Mouse (Mus musculus) MEL (cell line): ENCODE data around the gene Epc2.

Source experiments
- CHD2 ChIP-seq: IDR thresholded peaks from 2 replicates; pipeline ENCODE4 v1.6.1; 2011; ENCODE audit warnings: low read length, improper control_type of control experiment
- CTCF ChIP-seq, 3 experiments: IDR thresholded peaks in 2 of 3; conservative IDR thresholded peaks in 1 of 3; 2 replicates each; pipeline ENCODE4 v1.5.1; 2011 to 2012; ENCODE audit warnings: low read length in 3 of 3, low read depth in 2 of 3, mild to moderate bottlenecking in 2 of 3, improper control_type of control experiment in 1 of 3, inconsistent platforms in 1 of 3, mixed read lengths in 1 of 3, moderate library complexity in 1 of 3; ENCODE audit not compliant: control insufficient read depth in 1 of 3, insufficient read depth in 1 of 3, poor library complexity in 1 of 3, severe bottlenecking in 1 of 3
- ELF1 ChIP-seq: IDR thresholded peaks from 2 replicates; pipeline ENCODE4 v1.6.1; 2014; ENCODE audit warnings: low read depth, mild to moderate bottlenecking, inconsistent platforms, low read length, improper control_type of control experiment, moderate library complexity
- EP300 ChIP-seq, 2 experiments: IDR thresholded peaks; 2 replicates each; pipeline ENCODE4 v1.6.1; 2011; ENCODE audit warnings: improper control_type of control experiment in 2 of 2, low read length in 2 of 2, low read depth in 1 of 2, mild to moderate bottlenecking in 1 of 2
- ETS1 ChIP-seq: IDR thresholded peaks from 2 replicates; pipeline ENCODE4 v1.6.1; 2012; ENCODE audit warnings: low read depth, mild to moderate bottlenecking, inconsistent platforms, low read length, improper control_type of control experiment, moderate library complexity
- NELFE ChIP-seq: IDR thresholded peaks from 2 replicates; pipeline ENCODE4 v1.6.1; 2011; ENCODE audit warnings: low read depth, low read length, improper control_type of control experiment
- POLR2A ChIP-seq, 2 experiments: IDR thresholded peaks; 2 replicates each; pipeline ENCODE4 v1.6.1; 2011 to 2012; ENCODE audit warnings: low read length in 2 of 2, mild to moderate bottlenecking in 2 of 2, control low read depth in 1 of 2, improper control_type of control experiment in 1 of 2, low read depth in 1 of 2, moderate library complexity in 1 of 2; ENCODE audit not compliant: control insufficient read depth in 1 of 2, insufficient read depth in 1 of 2, poor library complexity in 1 of 2
- POLR2AphosphoS2 ChIP-seq: IDR thresholded peaks from 2 replicates; pipeline ENCODE4 v1.6.1; 2011; ENCODE audit warnings: low read length, improper control_type of control experiment
- TAL1 ChIP-seq: IDR thresholded peaks from 2 replicates; pipeline ENCODE4 v1.6.1; 2012; ENCODE audit warnings: mild to moderate bottlenecking, inconsistent platforms, low read length, moderate library complexity, mixed read lengths
- USF1 ChIP-seq: IDR thresholded peaks from 2 replicates; pipeline ENCODE4 v1.6.1; 2014; ENCODE audit warnings: low read depth, mild to moderate bottlenecking, inconsistent platforms, low read length, improper control_type of control experiment, moderate library complexity
- ZC3H11A ChIP-seq: IDR thresholded peaks from 2 replicates; pipeline ENCODE4 v1.6.1; 2012; ENCODE audit warnings: low read depth, mild to moderate bottlenecking, inconsistent platforms, low read length, improper control_type of control experiment
- ZNF384 ChIP-seq: IDR thresholded peaks from 2 replicates; pipeline ENCODE4 v1.6.1; 2012; ENCODE audit warnings: low read depth, mild to moderate bottlenecking, inconsistent platforms, low read length, improper control_type of control experiment

DNA sequence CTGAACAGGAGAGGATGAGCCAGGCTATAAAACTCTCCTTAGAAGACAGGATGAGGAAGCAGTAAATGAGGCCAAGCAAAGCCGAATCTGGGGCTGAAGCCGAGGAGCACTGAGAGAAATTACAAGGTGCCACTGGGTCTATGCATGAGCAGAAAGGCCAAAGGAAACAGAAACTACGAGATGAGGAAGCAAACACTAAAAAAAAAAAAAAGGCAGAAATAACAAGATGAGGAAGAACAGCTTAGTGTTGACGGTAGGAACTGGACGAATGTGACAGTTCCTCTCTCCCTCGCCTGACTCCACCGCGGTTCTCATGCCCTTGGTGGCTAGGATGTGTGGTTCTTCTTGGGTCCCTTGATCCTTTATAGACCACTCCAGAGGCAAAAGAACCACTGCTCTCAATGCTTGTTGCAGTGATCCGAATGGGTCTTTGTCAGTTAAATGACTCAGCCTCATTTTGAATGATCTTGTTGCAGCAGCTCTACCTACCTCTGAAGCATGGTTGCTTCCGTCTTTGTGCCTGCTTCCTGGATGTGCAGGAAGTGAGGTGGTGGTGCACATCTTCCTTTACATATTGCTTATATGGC, 34.2 kb upstream of the Epc2 start:
- TF ChIP-seq ETS1 = peak; percentile 26; the same call in 1 of the 2 replicates
- TF ChIP-seq ELF1 = peak; percentile 74; the same call in 1 of the 2 replicates
- no peak for TF ChIP-seq CTCF (IDR thresholded peaks at IDR 0.05 in 2 of 3, conservative IDR thresholded peaks at IDR 0.05 in 1 of 3; ENCODE audit: control insufficient read depth in 1 of 3, insufficient read depth in 1 of 3, low read depth in 2 of 3, low read length in 3 of 3, poor library complexity in 1 of 3, severe bottlenecking in 1 of 3)
- TF ChIP-seq TAL1 = no peak
- peak in 1 of 2 experiments; percentile 58; a peak in 2 of 4 replicates for TF ChIP-seq POLR2A (IDR thresholded peaks at IDR 0.05; ENCODE audit: control insufficient read depth in 1 of 2, insufficient read depth in 1 of 2, low read depth in 1 of 2, low read length in 2 of 2, poor library complexity in 1 of 2)
- no peak; the same call in none of the 2 replicates for TF ChIP-seq NELFE
- no peak for TF ChIP-seq POLR2AphosphoS2
- TF ChIP-seq ZNF384 = peak; percentile 94
- TF ChIP-seq CHD2 = no peak
- TF ChIP-seq EP300 (IDR thresholded peaks at IDR 0.05; ENCODE audit: low read depth in 1 of 2, low read length in 2 of 2) = peak; percentile 20 to 24; a peak in 3 of 4 replicates
- TF ChIP-seq ZC3H11A = no peak
- TF ChIP-seq USF1 = no peak
